Mouse (Mus musculus) kidney, adult 18-20 months (tissue): Measurements from ENCODE around the gene Tns1.

Experiments used
- DNase-seq: peaks from one replicate; pipeline ENCODE4 v3.0.0; 2021

Tns1 gene

DNA sequence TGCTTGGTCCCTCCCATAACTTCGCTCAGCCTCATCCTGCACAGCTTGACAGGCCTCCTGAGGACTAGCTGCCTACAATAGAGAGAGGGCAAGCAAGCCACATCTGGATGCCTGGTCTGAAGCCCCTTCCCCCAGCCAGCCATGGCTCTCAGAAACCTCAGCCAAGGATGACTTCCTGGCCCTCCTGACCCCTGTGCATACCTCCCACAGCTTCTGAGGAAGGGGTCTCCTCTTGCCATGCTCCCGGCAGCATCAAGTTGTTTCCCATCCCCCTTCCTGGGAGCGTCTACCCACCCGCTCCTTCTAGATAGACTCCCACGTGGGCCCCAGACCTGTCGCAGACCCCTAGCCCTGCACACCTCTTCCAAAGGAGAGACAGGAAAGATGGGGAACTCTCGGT, 33.9 kb downstream of the Tns1 start:
- DNase-seq: no peak

DNA sequence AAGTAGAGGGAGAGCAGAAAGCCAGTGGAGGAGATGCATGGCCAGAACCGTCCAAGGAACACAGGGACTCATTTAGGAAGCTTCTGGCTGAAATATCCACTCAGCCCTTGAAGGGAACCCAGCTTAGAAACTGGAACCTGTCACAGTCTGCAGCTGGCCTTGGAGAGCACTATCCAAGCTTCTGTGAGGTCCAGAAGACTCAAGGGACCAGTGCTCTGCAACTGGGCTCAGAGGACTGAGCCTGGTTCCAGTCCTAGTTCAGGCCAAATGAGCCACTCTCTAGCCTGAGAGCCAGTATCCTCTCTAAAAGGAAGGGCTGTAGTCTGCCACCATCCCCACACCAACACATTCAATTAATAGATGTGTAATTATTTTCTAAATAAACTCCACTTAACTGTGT, 35.7 kb downstream of the Tns1 start:
- no peak for DNase-seq

DNA sequence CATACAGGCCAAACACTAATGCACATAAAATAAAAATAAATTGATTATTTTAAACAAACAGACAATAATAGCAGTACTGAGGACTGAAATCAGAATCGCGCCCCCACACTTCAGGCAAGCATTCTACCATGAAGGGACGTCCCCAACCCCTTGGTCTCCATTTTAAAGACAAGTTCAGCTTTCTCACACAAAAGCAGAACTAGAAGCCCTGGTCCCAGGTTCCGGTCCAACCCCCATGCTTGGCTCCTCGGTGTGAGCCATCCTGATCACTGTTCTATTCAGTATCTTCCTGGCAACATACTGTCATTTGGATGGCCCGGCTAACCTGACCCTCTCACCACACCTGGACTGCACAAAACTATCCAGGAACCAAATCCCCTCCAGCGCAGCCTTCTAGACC, 38.7 kb downstream of the Tns1 start:
- no peak for DNase-seq

DNA sequence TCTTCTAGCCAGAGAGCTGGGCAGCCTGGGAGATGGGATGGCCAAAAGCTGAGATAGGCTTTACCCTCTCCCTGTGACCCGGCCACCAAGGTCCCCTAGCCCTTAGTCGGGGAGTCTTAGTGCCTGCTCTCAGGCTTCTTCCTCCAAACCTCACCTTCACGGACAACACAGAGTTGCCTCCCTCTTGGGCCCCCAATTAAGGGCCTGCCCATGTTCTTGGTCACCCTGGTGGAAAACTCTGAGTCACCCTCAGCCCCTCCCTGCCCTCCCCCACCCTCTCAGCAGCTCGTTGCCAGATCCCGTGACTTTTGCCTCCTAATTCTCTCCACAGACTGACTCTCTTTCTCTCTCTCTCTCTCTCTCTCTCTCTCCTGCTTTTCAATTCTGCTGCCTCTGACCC, 39.5 kb downstream of the Tns1 start:
- DNase-seq: peak; percentile 38

DNA sequence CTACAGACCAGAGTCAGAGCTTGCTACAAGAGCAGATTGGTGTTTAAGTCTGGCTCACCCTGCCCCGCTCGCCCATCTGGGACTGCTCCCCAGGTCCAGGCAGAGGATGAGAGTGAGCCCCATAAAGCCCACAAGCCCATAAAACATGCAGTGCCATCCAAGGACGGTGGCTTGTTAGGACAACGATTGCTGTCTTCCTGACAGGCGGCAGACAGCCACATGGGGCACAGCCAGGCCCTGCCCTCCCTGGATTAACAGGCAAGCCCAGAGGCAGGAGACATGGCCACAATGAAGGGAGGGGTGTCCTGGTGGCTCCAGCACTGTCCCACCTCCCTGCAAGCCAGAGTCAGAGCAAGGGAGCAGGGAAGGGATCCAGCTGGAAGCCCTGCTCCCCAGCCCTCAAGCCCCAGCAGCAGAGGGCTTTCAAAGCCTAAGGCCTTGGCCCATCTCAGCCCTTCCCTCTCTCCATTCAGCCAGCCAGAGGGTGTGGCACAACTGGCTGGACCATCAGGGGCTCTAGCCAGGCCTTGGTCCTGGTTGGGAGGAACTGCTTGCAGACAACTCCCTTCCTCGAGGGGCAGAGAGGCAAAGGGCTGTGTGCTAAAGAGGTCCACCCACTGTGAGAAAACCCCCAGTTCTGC, 40.1 kb downstream of the Tns1 start:
- no peak for DNase-seq

DNA sequence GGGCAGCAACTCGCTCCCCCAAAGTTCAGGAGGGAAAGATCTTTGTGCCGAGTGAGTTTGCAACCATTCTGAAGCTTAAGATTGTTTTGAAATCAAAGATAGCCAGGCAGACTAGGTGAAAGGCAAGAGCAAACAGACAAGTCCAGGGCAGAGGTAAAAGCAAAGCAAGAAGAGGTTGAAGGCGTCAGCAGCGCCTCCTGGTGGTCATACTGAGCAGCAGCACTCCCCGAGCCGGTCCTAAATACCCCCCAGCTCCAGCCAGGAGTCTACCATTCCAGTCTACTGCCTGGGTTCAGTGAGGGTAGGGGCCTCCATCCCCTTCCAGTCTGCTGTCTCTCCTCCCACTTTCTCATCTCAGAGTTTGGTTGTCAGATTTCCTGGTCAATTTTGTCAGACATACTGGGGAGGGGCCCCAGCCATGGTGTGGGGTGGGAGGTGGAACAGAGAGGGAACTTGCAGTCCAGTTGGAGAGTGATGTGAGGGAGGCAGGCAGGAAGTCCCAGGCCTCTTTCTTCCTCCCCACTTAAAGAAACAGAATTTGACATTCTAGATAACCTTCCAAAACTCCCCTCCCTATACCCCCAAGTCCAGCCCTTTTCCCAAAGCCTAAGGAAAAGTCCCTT, 41.3 kb downstream of the Tns1 start:
- DNase-seq: peak; percentile 71

DNA sequence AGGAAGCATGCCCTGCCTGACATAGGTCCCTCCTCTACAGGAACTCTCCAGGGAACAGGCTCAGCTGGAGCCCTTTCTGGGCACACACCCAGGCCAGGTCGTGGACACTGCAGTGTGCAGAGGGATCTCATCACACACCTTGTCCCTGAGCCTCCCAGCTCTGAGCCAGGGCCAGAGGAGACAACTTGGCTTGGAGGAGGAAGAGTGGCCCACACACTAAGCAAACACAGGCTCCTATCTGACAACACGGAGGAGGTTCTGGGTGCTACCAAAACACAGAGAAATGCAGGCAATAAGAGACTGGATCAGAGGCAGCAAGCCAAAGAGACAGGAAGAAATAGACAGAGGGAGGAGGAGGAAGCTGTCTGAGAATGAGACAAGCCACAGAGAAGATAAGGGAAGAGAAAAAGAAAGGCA, 42.7 kb downstream of the Tns1 start:
- peak; percentile 46 for DNase-seq

DNA sequence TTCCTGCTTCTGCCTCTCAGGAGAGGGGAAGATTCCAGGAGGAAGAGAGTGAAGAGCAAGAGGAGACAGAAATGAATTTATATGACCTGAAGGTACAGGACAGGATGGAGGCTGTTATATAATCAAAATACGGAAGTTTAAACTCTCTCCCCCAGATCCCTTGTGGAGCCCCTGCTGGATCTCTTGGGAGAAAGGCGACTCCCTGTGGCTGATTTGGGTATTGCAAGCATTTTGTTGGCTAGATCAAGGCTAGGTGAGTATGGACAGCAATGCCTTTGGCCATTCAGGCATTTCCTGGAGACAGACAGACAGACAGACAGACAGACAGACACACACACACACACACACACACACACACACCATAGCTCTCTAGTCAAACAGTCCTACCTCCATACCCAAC, 46.9 kb downstream of the Tns1 start:
- DNase-seq: peak; percentile 95

DNA sequence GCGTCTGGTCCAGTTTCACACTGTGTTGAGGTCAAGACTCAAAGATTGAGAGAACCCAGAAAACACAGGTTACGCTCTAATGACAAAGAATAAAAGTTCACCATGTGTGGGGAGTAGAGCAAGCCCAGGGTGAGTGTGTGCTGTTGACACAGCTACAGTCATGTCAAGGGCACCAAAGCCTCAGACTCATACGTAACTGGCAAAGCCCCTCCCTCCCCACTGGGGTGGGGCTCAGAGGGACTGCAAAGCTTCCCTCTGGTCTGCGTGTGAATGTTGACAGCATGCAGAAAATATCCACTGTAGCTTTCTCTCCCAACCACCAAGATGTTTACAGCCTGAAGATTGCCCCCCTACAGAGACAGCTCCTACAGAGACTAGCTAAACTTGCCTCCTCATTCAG, 48.0 kb downstream of the Tns1 start:
- DNase-seq: no peak

DNA sequence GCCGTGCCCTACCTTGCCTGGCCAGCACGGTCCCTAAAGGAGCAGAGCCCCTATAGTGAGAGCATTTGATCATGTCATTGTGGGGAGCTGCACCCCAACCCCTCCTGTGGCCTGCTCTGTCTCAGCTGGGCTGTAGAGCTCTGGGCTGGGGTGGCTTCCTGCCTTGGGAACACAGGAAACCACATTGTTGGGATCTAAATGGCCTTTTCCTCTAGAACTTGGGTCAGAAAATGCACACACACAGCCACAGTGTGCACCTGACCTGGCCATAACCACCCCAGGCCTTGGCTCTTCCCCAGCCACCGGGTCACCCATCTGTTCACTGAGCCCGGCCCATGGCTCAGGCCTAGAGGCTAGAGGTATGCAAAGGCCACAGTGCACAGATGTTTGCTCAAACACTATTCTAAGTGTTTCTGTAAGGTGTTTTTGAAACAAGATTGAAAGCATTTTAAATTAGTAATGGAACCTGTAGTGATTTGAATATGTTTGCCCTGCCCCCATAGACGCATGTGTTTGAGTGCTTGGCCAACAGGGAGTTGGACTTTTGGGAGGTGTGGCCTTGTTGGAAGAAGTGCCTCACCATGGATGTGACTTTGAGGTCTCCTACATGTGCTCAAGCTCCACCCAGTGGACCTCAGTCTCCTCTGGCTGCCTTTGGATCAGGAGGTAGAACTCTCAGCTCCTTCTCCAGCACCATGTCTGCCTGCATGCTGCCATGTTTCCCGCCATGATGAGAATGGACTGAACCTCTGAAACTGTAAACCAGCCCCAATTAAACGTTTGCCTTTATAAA, 49.4 kb downstream of the Tns1 start:
- peak; percentile 83 for DNase-seq

DNA sequence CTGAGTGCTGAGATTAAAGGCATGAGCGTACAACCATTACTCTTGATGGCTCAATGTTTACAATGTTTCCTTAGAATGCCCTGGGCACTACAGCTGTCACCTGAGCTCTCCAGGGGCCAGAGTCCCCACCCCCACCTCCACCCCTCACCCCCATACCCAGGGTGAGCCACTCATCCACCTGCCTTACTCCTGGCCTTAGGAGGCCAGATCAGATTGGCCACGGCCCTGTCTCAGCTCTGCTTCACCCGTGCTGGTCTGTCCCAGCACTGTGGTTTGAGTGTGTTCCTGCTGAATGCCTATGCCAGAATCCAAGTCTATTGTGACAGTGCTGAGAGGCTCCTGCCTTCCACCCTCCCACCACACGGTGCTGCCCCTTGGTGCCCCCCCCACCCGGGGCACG, 50.5 kb downstream of the Tns1 start:
- no peak for DNase-seq

DNA sequence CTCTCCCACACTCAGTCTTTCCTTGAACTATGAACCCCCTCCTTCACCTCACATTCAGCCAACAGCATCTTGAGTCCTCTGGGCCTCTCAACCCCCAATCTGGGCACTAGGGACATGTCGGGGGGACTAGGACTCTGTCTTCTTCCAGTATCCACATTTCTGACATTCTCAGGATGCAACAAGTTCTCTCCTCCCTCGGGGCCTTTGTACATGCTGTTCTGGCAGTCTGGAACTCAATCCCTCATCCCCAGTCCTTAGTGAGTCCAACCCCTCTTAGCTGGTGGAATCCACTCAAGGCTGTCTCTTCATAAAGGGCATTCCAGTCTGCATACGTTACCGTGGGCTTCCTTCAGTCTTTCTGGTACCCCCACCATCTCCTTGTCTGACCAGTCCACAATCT, 53.5 kb downstream of the Tns1 start:
- DNase-seq: no peak

DNA sequence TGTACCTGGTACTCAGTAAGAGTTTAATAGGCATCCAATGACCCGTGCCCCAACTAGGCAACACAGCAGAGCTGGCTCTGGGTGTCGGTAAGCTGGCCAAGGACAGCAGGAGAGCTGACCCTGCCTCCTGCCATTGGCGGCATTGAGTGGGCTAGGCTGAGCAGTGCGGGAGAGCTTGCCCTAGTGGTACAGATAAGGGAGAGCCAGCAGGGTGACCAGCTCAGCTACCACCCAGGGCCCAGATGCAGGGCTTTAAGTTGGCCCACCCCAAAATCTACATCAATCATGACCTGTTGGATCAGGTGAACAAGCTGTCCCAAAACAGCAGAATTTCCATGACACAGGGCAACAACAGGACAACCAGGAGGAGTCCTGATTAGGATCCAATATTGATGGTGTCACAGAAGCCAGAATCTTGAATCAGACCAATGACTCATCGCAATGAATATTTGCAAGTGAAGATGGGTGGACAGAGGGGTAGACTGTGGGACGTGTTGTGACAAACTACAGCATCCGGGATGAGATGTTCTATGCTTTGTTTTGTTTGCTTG, 54.2 kb downstream of the Tns1 start:
- DNase-seq: peak; percentile 67

DNA sequence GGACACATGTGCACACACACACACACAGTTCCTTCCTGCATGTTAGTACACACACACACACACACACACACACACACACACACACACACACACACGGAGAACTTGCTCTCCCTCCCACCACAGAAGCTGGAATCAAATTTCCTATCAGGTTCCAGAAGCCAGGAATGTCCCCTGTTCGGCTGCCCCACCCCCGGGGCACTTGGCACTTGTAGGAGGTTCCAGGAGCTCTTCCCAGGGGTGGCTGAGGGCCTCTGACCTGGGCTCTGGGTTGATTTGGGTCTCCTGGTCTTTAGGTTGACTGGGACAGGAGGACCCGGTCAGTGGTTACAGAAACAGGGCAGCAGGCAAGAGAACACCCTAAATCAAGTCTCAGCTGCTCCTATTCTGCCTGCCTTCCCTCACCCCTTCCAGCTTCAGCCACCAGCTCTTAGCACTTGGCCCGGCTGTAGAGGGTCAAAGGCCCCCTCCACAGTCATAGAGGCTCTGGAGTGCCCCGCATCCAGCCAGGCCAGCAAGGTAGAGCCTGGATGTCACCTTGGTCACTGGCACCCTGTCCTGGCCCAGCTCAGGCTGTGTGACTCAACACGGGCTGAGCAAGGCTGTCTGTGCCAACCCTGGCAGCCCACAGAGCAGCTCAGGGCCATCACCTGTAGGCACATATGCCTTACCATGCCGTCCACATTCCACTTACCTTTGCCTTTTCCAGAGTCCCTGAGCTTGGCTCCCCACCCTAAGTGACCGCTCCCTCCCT, 55.0 kb downstream of the Tns1 start:
- DNase-seq: peak; percentile 79

DNA sequence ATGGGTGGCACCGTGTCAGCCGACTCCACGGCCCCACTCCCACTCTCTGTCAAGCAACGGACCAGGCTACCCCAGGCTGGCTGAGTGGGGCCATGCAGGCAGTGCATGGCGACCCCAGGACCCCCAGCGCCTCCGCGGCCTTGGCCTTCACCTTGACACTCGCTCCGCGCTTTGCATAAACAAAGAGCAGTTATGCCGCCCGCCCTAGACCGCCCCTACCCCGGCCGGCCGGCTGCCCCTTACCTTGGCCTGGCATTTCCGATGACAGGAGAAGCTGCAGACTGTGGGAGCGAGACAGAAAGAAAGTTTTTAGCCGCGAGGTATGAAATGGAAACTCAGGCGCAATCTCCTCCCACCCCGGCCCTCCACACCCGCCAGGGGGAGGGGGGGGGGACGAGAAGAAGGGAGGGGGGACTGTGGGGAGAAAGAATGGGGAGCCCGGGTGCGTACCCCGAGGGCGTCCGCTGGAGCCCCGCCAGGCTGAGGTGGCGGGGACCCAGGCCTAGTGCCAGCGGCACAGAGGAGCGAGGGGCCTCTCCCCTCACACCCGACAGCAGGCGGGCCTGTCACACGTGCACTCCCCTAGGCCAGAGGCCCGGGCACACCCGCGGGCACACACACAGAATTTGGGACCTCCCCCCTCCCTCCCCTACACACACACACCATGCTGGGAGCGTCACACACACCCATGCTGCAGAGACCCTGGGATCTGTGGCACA, 55.7 kb downstream of the Tns1 start:
- DNase-seq: peak; percentile 70

DNA sequence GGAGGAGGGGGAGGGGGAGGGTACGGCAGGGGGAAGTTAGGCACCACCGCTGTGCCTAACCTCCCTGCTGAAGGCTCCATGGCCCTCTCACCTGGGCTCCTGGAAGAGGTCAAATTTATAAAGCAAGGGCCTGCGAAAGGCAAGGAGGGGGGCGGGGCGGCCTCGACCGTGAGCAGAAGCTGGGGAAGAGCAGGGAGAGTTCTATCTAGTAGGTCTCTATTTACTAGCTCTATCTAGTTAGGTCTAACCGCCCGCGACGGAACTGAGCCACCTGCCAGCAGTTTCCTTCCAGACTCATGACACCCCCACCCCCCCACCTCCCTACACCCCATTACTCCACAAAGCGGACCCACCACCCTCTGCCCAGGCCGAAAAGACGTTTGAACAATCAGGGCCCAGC, 56.4 kb downstream of the Tns1 start:
- DNase-seq: no peak

DNA sequence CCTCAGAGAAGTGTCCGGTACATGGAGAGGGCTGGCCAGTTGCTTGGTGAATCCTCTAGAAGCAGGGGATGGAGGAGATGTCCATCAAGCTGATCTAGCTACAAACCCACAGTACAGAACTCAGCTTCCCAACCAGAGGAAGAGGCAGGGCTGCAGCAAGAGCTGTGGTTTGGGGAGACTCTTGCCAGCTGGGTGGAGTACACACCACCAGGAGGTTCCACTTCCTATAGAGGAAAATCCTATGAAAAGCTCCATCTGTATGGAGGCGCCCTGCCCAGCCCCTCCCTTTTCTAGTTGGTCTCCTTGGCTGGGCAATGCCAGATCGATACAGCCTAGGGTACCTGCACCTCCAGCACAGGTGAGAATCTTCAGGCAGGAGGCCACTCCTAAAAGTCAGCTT, 57.7 kb downstream of the Tns1 start:
- DNase-seq: no peak

DNA sequence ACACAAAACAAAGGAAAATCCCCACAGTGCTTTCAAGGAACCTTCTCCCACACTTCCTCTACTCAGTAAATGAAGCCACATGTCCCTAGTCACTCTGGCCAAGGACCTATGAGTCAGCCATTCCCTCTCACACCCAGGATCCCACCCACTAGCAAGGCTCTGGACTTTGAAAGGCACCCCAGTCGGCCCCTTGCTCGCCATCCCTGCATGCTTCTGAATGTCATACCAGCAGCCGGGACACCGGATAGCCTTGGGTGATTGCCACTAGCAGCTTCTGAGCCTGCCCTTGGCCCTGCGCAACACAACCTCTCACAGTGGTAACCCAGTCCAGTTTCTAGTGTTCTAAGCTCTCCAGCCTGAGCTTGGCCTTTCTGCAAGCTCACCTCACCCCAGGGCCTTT, 58.2 kb downstream of the Tns1 start:
- DNase-seq: peak; percentile 54

DNA sequence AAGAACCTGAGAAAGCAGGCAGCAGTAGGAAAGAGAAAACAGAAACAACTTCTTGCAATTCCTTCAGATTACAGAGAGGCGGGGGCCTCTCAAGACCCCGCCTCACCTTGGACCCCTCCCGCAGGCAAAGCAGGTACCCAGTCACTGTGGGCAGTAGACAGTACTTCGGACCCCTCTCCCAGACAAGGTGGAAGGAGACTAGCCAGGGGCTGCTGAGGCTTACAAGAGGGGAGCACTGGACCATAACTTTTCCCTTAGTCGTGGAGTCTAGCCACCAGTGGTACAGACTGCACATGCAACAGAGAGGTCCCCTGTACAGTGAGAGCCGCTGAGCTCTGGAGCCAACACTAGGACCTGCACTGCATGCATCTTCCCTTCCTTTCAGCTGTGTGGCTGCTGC, 64.2 kb downstream of the Tns1 start:
- DNase-seq: no peak

DNA sequence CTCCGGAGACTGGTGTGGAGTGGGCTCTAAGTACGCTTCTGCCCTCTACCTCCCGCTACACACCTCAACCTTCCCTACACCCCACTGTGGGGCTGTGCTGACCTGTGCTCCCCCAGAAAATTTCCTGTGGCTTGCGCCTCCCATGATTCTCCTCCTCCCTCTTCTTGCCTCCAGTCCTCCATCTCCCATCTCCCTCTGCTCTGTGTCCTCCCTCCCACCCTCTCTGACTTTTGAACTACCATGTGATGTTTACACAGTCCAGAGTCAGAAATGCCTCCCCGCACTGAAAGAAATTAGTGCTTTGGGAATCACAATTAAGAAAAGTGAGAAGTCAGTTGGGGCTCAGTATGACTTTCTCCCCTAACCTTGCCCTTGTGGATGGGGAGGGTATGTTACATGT, 64.7 kb downstream of the Tns1 start:
- peak; percentile 75 for DNase-seq

DNA sequence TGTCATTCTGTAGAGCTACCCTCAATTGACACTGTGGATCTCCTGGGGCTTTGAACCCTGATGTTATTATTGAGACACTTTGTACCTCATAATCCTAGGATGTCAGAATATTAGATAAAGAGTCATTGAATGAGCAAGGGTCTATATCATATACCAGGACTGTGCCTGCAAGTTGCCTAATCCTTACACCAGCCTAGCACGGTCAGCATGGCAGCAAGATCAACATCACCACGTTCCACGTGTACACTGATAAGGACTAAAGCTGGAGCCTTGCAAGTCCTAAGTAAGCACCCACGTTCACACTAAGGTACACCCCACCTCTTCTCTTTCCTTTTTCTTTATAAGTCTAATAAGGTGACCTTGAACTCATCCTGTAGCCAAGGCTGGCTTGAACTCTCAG, 65.5 kb downstream of the Tns1 start:
- DNase-seq: no peak

DNA sequence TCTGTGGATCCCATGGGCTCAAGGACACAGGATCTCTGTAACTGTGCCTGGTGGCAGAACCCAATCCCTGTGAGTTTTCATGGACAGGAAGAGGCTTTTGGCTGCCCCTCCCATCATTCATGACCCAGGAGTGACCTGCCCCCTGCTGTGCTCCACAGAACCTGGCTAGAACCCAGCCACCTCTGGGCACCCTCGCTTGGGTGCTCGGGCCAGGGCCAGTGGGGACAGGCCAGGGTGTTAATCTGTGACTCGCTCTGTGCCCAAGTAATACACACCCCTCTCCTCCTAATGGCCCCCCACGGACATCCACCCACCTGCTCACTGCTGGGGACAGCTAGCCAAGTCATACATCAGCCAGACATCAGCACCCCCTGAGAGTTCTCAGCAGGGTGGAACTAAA, 65.9 kb downstream of the Tns1 start:
- peak; percentile 91 for DNase-seq

DNA sequence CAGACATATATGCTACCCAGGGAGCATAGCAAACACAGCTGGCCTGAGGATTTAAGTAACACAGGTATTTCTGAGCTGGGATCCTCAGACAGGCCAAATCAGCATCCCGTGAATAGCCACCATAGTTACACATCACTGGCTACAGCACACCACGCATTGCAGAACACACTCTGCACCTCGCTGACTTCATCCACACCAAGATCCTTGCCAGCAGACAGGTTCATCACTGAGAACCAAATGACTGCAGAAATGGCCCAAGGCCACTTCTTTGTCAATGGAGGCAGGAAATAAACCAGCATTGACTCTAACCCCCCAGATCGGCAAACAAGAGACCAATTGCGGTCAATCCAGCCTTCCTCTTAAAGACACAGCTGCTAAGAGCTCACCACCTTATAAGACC, 66.7 kb downstream of the Tns1 start:
- no peak for DNase-seq
